Mouse (Mus musculus): Measurements from ENCODE around the gene Zfp318.

- TF ChIP-seq CTCF (IDR thresholded peaks at IDR 0.05; ENCODE audit: borderline replicate concordance, control insufficient read depth, extremely low read depth, insufficient read depth, low read length, poor library complexity) (no peak), POLR2A (IDR thresholded peaks at IDR 0.05; ENCODE audit: control insufficient read depth, extremely low read depth, insufficient read depth, low read length, poor library complexity) (no peak)
Measured at GRCm38 (mm10) chr17:46426496-46426895, 43.0 kb downstream of the Zfp318 start.

Measured in thymus, adult 2 months (tissue).